Mouse (Mus musculus): ENCODE data around the gene Ankrd63. TPM values are rescaled to one million over a fixed set of nuclear protein-coding genes. Genes with fewer than 3 reads are reported as not detected.

Gene Ankrd63
- polyA plus RNA-seq, 1 experiment from 2014 or later = not detected

DNA sequence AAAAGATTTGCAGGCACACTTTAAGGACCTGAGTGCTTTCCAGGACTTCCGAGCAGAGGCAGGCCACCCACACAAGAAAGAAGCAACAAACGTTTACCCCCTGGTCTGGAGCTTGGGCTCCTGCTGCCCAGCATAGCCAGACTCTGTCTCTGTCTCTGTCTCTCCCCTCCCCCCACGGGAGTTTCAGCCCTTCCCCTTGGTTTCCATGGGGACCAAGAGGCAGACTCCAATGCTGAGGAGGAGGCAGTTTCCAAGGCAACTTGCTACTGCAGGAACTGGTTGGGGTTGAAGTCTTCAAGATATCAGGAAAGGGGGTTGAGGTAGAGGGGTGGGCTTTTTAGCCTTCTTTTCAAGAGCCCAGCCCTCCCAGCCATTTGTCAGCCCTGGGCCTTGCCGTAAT, 10.5 kb upstream of the Ankrd63 start:
- no peak for ATAC-seq (ENCODE audit: insufficient number of reproducible peaks, insufficient read depth, low FRiP score, low read depth)
- Histone ChIP-seq H3K4me3 (ENCODE audit: low read depth, low read length) (no peak overlapping the region), H3K36me3 (ENCODE audit: control insufficient read depth, insufficient read depth, low read length) (no peaks in the 10 kb centered on the region), H3K27me3 (ENCODE audit: control insufficient read depth, insufficient read depth, low read length) (peaks cover 26% of the 10 kb centered on the region), H3K9me3 (ENCODE audit: control insufficient read depth, low read depth, low read length) (no peaks in the 10 kb centered on the region), H3K9ac (replicated peaks; ENCODE audit: low read depth, low read length) (no peak overlapping the region), H3K4me2 (replicated peaks; ENCODE audit: low read depth, low read length) (no peak overlapping the region), H3K27ac (ENCODE audit: low read length) (no peak overlapping the region), H3K4me1 (ENCODE audit: control insufficient read depth, insufficient read depth, low read length) (peaks cover 3% of the 10 kb centered on the region; the same call in 1 of the 2 replicates)
- 50% methylated on average over 4 of the region's 4 CpGs for WGBS

- H3K4me1 ChIP-seq (ENCODE audit: control insufficient read depth, insufficient read depth, low read length) = peaks cover 3% of the 10 kb centered on the region; the same call in 1 of the 2 replicates
- H3K27me3 ChIP-seq (ENCODE audit: control insufficient read depth, insufficient read depth, low read length) = peaks cover 26% of the 10 kb centered on the region
- H3K4me2 ChIP-seq (replicated peaks; ENCODE audit: low read depth, low read length) = no peak overlapping the region
- H3K36me3 ChIP-seq (ENCODE audit: control insufficient read depth, insufficient read depth, low read length) = no peaks in the 10 kb centered on the region
- H3K9ac ChIP-seq (replicated peaks; ENCODE audit: low read depth, low read length) = no peak overlapping the region
- no peak overlapping the region for H3K4me3 ChIP-seq (ENCODE audit: low read depth, low read length)
- 84% methylated on average over 6 of the region's 6 CpGs for WGBS
- H3K9me3 ChIP-seq (ENCODE audit: control insufficient read depth, low read depth, low read length) = no peaks in the 10 kb centered on the region
- ATAC-seq (ENCODE audit: insufficient number of reproducible peaks, insufficient read depth, low FRiP score, low read depth) = no peak
- H3K27ac ChIP-seq (ENCODE audit: low read length) = no peak overlapping the region
Measured at GRCm38 (mm10) chr2:118713631-118714030, 9.9 kb upstream of the Ankrd63 start.

GRCm38 (mm10) chr2:118711038-118711494, 7.3 kb upstream of the Ankrd63 start:
- Histone ChIP-seq H3K36me3 (ENCODE audit: control insufficient read depth, insufficient read depth, low read length) (no peaks in the 10 kb centered on the region), H3K4me3 (ENCODE audit: low read depth, low read length) (peak overlapping the region; percentile 26), H3K4me1 (ENCODE audit: control insufficient read depth, insufficient read depth, low read length) (peaks cover 3% of the 10 kb centered on the region; the same call in 1 of the 2 replicates), H3K27ac (ENCODE audit: low read length) (no peak overlapping the region), H3K9ac (replicated peaks; ENCODE audit: low read depth, low read length) (no peak overlapping the region), H3K9me3 (ENCODE audit: control insufficient read depth, low read depth, low read length) (no peaks in the 10 kb centered on the region), H3K4me2 (replicated peaks; ENCODE audit: low read depth, low read length) (peak overlapping the region; percentile 67), H3K27me3 (ENCODE audit: control insufficient read depth, insufficient read depth, low read length) (peaks cover 42% of the 10 kb centered on the region)
- ATAC-seq (ENCODE audit: insufficient number of reproducible peaks, insufficient read depth, low FRiP score, low read depth) = peak; percentile 67
- 2% methylated on average over 36 of the region's 36 CpGs for WGBS

DNA sequence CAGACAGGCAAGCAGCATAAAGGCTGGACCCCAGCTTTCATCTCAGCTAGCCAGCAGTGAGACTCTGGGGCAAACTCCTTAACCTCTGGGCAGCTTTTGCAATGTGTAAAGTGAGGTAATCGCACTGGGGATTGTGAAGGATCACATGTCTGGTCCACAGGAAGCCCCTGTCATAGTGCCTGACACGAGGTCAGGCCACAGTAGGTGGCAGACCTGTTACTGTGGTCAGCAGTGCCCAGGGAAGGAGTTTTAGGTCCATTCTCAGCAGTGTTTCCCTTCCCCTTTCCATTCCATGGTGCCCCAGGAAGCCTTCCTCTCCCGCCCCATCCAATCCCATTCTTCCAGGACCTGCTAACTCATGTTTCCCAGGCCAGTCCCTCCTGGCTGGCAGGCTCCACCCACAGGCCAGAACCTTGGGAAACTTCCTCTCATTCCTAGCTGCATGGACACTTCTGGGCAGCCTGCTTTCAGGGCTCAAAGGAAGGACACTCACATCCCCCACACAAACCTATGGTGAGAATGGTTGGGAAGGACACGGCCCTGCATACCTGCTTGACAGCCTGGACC, 6.0 kb upstream of the Ankrd63 start:
- Histone ChIP-seq H3K27ac (ENCODE audit: low read length) (no peak overlapping the region), H3K9me3 (ENCODE audit: control insufficient read depth, low read depth, low read length) (no peaks in the 10 kb centered on the region), H3K9ac (replicated peaks; ENCODE audit: low read depth, low read length) (no peak overlapping the region), H3K36me3 (ENCODE audit: control insufficient read depth, insufficient read depth, low read length) (no peaks in the 10 kb centered on the region), H3K27me3 (ENCODE audit: control insufficient read depth, insufficient read depth, low read length) (peaks cover 53% of the 10 kb centered on the region), H3K4me1 (ENCODE audit: control insufficient read depth, insufficient read depth, low read length) (peaks cover 3% of the 10 kb centered on the region; the same call in 1 of the 2 replicates), H3K4me3 (ENCODE audit: low read depth, low read length) (no peak overlapping the region), H3K4me2 (replicated peaks; ENCODE audit: low read depth, low read length) (no peak overlapping the region)
- ATAC-seq (ENCODE audit: insufficient number of reproducible peaks, insufficient read depth, low FRiP score, low read depth) = no peak
- WGBS = 43% methylated on average over 4 of the region's 4 CpGs

GRCm38 (mm10) chr2:118708472-118708871, 4.7 kb upstream of the Ankrd63 start:
- Histone ChIP-seq H3K4me1 (ENCODE audit: control insufficient read depth, insufficient read depth, low read length) (peaks cover 12% of the 10 kb centered on the region), H3K27ac (ENCODE audit: low read length) (no peak overlapping the region), H3K9ac (replicated peaks; ENCODE audit: low read depth, low read length) (no peak overlapping the region), H3K27me3 (ENCODE audit: control insufficient read depth, insufficient read depth, low read length) (peaks cover 64% of the 10 kb centered on the region), H3K9me3 (ENCODE audit: control insufficient read depth, low read depth, low read length) (no peaks in the 10 kb centered on the region), H3K36me3 (ENCODE audit: control insufficient read depth, insufficient read depth, low read length) (no peaks in the 10 kb centered on the region), H3K4me2 (replicated peaks; ENCODE audit: low read depth, low read length) (no peak overlapping the region), H3K4me3 (ENCODE audit: low read depth, low read length) (no peak overlapping the region)
- WGBS = 85% methylated on average over 4 of the region's 4 CpGs
- ATAC-seq (ENCODE audit: insufficient number of reproducible peaks, insufficient read depth, low FRiP score, low read depth) = no peak

GRCm38 (mm10) chr2:118706436-118706835, 2.7 kb upstream of the Ankrd63 start:
- no peaks in the 10 kb centered on the region for H3K9me3 ChIP-seq (ENCODE audit: control insufficient read depth, low read depth, low read length)
- no peak overlapping the region for H3K4me3 ChIP-seq (ENCODE audit: low read depth, low read length)
- no peak for ATAC-seq (ENCODE audit: insufficient number of reproducible peaks, insufficient read depth, low FRiP score, low read depth)
- no peaks in the 10 kb centered on the region for H3K36me3 ChIP-seq (ENCODE audit: control insufficient read depth, insufficient read depth, low read length)
- peaks cover 68% of the 10 kb centered on the region for H3K27me3 ChIP-seq (ENCODE audit: control insufficient read depth, insufficient read depth, low read length)
- no peak overlapping the region for H3K4me2 ChIP-seq (replicated peaks; ENCODE audit: low read depth, low read length)
- H3K9ac ChIP-seq (replicated peaks; ENCODE audit: low read depth, low read length) = no peak overlapping the region
- no peak overlapping the region for H3K27ac ChIP-seq (ENCODE audit: low read length)
- H3K4me1 ChIP-seq (ENCODE audit: control insufficient read depth, insufficient read depth, low read length) = peaks cover 22% of the 10 kb centered on the region
- 13% methylated on average over 6 of the region's 6 CpGs for WGBS

- no peak overlapping the region for H3K27ac ChIP-seq (ENCODE audit: low read length)
- no peaks in the 10 kb centered on the region for H3K36me3 ChIP-seq (ENCODE audit: control insufficient read depth, insufficient read depth, low read length)
- H3K9ac ChIP-seq (replicated peaks; ENCODE audit: low read depth, low read length) = no peak overlapping the region
- H3K4me3 ChIP-seq (ENCODE audit: low read depth, low read length) = peak overlapping the region; percentile 41
- peaks cover 20% of the 10 kb centered on the region for H3K4me1 ChIP-seq (ENCODE audit: control insufficient read depth, insufficient read depth, low read length)
- H3K4me2 ChIP-seq (replicated peaks; ENCODE audit: low read depth, low read length) = peak overlapping the region; percentile 69
- no peak for ATAC-seq (ENCODE audit: insufficient number of reproducible peaks, insufficient read depth, low FRiP score, low read depth)
- H3K9me3 ChIP-seq (ENCODE audit: control insufficient read depth, low read depth, low read length) = no peaks in the 10 kb centered on the region
- WGBS = under 1% methylated on average over 82 of the region's 93 CpGs
- H3K27me3 ChIP-seq (ENCODE audit: control insufficient read depth, insufficient read depth, low read length) = peaks cover 67% of the 10 kb centered on the region
Measured at GRCm38 (mm10) chr2:118702883-118703761, 641 bp downstream of the Ankrd63 start.

GRCm38 (mm10) chr2:118701971-118702882, 1.5 kb downstream of the Ankrd63 start:
- no peak overlapping the region for H3K27ac ChIP-seq (ENCODE audit: low read length)
- 5% methylated on average over 51 of the region's 51 CpGs for WGBS
- peak overlapping the region; percentile 41 for H3K4me3 ChIP-seq (ENCODE audit: low read depth, low read length)
- no peaks in the 10 kb centered on the region for H3K36me3 ChIP-seq (ENCODE audit: control insufficient read depth, insufficient read depth, low read length)
- ATAC-seq (ENCODE audit: insufficient number of reproducible peaks, insufficient read depth, low FRiP score, low read depth) = no peak
- H3K9ac ChIP-seq (replicated peaks; ENCODE audit: low read depth, low read length) = no peak overlapping the region
- peaks cover 65% of the 10 kb centered on the region for H3K27me3 ChIP-seq (ENCODE audit: control insufficient read depth, insufficient read depth, low read length)
- no peaks in the 10 kb centered on the region for H3K9me3 ChIP-seq (ENCODE audit: control insufficient read depth, low read depth, low read length)
- H3K4me2 ChIP-seq (replicated peaks; ENCODE audit: low read depth, low read length) = peak overlapping the region; percentile 69
- H3K4me1 ChIP-seq (ENCODE audit: control insufficient read depth, insufficient read depth, low read length) = peaks cover 20% of the 10 kb centered on the region

All from stomach, embryonic 14.5 days (tissue).